Mouse (Mus musculus) adipocyte (in vitro differentiated cells): ENCODE measurements around the gene Akap6.
A peak's percentile ranks its signal among the peaks of the same experiment; 100 is the strongest.

Source experiments
- DNase-seq: peaks from one replicate; pipeline ENCODE4 v3.0.0-alpha.2; 2016; ENCODE audit warnings: low spot score

Gene Akap6

DNA sequence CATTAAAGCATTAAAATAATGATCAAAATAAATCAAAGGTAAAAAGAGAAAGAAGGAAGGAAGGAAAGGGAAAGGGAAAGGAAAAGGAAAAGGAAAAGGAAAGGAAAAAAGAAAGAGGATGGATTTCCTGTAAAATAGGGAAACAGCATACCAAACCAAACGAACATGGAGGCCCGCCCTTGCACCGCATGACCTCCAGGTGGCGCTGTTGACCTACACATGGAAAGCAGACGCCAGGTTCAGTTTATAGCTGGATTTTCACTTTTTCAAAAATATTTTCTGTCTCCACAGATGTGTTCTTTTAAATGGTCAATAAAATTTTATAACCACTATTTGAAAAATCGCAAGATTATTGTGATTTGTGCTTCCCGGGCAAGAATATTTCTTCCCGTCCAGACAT lies 211.6 kb downstream of the Akap6 start:
- peak; percentile 73 for DNase-seq

DNA sequence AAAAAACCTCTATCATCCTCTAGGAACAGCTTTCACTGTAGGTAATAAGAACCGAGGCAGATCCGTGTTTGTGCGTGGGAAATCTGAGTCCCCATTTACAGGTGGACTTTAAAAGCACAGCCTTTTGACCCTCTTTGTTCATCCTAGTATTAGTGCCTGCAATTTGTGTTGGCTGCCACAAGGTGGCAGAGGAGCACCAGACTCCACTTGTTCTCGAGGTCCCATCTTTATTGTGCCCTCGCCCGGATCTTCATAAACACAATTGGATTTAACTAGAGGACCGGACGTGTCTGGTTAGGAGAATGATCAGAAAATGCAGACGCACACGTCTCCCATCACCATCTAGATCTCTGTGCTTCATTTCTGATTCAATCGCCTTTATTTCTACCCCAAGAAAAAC lies 219.8 kb downstream of the Akap6 start:
- peak; percentile 70 for DNase-seq

GRCm38 (mm10) chr12:52922510-52922909 lies 223.3 kb downstream of the Akap6 start:
- DNase-seq = no peak

GRCm38 (mm10) chr12:52925448-52925847 lies 226.3 kb downstream of the Akap6 start:
- peak; percentile 3 for DNase-seq

DNA sequence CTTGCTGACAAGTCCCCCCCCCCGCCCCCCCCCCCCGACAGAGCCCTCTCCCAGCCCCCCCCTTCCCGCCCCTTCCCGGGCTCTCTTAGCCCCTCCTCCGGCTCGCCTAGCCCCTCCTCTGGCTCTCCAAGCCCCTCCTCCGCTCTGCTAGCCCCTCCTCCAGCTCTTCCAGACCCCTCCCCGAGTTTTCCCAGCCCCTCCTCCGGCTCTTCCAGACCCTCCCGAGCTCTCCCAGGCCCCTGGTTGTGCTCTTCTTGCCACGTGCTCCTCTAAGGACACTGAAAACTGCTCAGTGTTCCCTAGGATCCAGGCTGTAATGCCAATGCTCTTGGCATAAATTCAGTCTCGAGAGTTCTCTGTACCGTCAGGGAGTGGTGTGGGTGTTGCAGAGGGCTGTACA lies 234.6 kb downstream of the Akap6 start:
- DNase-seq = no peak

GRCm38 (mm10) chr12:52934989-52935388 lies 235.8 kb downstream of the Akap6 start:
- no peak for DNase-seq

DNA sequence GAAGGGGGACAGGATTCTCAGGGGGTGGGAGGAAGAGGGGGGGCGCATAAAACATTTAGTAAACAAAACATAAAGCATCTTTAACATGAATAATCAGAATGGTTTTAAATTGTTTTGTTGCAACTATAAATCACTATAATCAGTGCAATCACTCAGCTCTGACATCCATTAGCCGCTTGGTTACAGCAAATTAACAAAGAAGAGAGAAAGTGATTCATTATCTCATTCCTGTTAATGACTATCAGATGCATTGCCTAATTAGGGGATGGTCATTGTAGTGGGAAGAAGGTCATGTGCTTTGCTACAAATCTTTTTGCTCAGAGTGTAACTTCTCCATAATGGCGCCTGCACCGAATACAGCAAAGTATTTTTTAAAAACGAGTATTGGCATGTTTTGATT lies 239.6 kb downstream of the Akap6 start:
- DNase-seq = no peak

DNA sequence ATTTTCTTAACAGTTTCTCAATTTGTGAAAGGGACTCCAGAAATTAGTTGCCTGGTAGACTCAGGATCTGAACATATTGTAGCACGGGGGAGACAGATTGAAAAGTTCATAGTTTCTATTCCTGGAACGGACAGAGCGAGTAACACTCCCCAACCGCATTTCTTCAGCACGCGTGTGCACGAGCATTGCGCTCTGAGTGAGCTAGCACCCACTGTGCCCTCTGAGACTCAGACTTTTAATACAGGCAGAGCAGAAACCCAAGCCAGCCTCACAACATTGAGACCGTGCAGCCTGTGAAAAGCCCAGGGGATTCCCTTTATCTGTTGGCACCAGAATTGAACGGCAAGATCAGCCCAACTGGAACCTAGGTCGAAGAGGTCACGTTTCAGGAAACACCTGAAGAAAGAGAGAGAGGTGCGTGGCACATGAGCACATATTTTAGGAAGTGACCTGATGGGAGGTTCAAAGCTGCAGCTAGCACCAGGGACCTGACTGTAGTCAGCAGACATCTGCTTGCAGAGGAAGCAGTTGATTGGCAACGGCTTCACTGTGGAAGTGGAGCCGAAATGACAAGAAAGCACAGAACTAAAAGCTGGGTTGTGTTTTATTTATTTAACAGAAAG lies 240.3 kb downstream of the Akap6 start:
- no peak for DNase-seq

DNA sequence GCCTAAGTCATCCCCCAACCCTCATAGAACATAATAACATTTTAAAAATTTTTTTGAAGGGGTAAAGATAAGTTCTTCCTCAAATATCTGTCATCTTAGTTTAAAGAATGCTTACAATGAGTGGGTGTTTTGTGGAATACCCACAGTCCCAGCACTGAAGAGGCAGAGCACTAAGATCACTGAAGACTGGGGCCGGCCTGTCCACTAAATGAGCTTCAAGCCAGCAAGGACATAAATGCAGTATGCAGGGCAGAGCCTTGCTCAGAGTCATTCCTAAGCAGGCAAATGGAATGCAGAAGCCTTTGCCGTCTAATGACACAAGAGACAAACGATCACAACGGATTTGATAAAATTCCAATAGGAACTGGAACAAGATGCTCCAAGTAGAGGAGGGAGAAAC lies 242.8 kb downstream of the Akap6 start:
- DNase-seq = no peak

DNA sequence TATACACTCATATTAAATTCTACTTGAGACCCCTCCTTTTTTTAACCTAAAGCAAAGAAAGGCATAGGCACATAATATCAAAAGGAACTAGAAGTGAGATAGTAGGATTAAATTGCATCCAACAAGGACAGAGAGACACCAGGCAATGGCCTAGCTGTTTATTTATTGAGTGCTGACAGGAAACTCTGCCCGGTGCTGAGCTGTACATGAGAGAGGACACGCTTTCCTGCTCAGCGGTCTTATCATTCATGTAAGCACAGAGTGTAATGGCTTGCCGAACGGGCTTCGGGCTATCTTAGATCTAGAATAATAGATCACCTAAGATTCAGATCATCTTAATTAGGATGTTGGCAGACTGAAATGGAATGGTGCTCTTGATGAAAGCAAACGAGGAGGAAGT lies 245.1 kb downstream of the Akap6 start:
- DNase-seq = no peak

DNA sequence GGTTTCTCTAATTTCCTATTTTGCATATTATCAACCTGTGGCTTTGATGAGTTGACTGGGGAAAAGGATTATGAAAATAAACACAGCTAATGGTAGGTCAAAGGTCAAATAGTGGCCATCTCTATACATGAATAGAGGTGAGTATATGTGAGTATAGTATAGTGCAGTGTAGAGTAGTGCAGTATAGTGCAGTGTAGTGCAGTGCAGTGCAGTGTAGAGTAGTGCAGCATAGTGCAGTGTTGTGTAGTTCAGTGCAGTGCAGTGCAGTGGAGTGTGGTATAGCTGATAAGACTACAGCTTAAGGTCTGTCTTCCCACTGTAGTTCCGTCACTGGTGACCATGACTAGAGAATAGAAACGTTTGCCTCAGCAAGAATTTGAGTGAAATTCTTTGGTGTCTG lies 245.8 kb downstream of the Akap6 start:
- DNase-seq = no peak

- DNase-seq = no peak
Observed at GRCm38 (mm10) chr12:52950660-52951059, 251.5 kb downstream of the Akap6 start.

DNA sequence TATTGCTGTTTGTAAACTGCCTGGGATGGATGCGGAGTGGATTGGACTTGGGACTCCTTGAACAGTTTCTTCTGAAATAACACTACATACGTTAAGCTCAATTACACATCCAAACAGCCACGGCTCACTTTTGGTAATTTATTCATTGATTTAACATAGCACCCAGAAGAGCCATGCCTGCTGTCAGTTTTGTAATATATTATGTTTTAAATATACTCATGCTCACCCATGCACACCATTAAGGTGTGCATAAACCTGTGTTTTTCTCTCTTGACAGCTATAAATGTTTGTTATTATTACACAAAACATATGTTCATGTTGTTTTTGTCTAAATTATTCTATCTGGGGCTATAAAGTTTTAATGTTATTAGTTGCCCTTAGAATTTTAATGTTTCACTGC lies 258.4 kb downstream of the Akap6 start:
- DNase-seq = no peak

DNA sequence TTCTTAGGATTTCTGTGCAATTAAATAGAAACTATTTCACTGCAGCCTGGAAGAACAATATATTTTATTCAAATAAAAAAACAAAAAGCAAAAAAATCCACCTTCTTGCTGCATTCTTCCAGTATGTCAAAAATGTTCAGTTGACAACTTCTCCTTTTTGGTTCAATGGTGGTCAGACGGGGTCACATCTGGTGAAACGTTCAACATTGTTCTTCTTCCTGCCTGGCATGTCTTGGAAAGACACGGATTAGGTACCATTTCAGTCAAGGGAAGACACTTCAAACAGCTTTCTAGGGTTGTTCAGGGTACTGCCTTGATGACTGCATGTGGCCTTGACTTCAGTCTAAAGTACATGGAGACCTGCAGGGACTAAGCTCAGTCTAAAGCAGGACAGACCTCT lies 258.8 kb downstream of the Akap6 start:
- no peak for DNase-seq

- no peak for DNase-seq
Observed at GRCm38 (mm10) chr12:52991745-52992144, 292.6 kb downstream of the Akap6 start.

DNA sequence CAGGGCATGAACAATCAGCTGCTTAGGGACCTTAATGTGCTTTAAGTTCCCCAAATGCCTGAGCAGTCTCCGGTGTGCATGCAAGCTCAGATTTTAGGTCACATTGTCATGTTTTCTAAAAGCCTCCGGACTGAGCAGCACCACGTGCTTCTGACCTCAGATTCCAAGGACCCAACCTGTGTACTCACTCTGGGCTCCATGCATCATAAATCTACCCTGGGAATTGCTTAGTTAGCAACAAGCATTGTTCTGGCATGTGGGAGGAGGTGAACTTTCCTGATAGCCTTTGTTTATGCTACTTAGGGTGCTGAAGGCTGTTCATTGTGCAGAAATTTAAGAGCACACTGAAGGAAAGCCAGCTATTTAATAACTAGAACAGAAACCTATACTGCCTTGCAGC lies 313.2 kb downstream of the Akap6 start:
- peak; percentile 14 for DNase-seq

- no peak for DNase-seq
Observed at GRCm38 (mm10) chr12:53014539-53014938, 315.4 kb downstream of the Akap6 start.

GRCm38 (mm10) chr12:53024575-53025246 lies 325.5 kb downstream of the Akap6 start:
- no peak for DNase-seq

GRCm38 (mm10) chr12:53027308-53027707 lies 328.1 kb downstream of the Akap6 start:
- no peak for DNase-seq

GRCm38 (mm10) chr12:53028926-53029325 lies 329.7 kb downstream of the Akap6 start:
- DNase-seq = no peak

- DNase-seq = no peak
Observed at GRCm38 (mm10) chr12:53029910-53030309, 330.7 kb downstream of the Akap6 start.

GRCm38 (mm10) chr12:53032762-53033161 lies 333.6 kb downstream of the Akap6 start:
- DNase-seq = peak; percentile 68

DNA sequence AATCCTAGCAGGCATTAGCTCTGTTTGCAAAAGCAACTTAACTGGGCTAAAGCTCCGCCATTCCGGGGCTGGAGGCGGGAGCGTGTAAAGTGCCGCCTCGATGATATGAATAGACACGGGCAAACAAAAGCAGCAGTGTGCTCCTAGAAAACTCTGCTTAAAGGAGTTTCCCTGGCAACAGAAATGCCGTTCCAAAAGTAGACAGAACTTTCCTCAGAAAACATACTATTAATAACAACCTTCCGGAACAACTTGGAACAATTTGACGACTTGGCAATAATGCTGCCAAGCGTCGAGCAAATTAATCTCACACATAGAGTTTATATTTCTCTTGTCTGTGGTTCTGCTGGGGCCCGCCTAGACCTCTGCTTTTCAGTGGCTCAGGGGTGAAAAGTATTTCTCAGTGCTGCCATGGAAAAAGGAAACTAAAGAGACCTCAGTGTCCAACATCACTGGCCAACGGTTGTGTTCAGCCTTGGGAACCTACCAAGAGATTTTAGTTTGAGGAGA lies 334.3 kb downstream of the Akap6 start:
- DNase-seq = peak; percentile 82

GRCm38 (mm10) chr12:53040634-53041033 lies 341.5 kb downstream of the Akap6 start:
- DNase-seq = no peak
